Mouse (Mus musculus): ENCODE measurements around the gene Slc24a3. TPM values are rescaled to one million over a fixed set of nuclear protein-coding genes. Genes with fewer than 3 reads are reported as not detected.
A peak's percentile ranks its signal among the peaks of the same experiment; 100 is the strongest.

Gene Slc24a3
- polyA plus RNA-seq, 1 experiment from 2014 or later, result 2.5 TPM

DNA sequence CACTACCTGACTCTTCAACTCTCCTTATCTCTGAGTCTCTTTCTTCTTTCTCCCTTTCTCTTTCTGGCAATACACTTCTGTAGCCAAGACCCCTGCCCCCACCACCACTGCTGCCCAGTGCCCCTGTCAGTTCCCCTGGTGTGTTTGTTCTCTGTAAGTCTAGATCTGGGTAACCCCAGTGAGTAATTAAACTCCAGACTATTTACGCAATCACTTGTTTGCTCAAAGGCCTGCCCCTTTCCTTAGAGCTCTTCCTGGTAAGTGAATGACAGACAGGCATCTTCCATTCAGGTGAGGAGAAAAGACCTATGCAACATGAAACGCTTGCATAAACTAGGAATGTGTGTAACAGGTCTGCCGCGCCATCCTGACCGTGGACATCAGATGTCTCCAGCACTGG is 430.3 kb downstream of the Slc24a3 start:
- WGBS, result 93% methylated on average over 5 of the region's 5 CpGs
- Histone ChIP-seq H3K27me3 (no peaks in the 10 kb centered on the region), H3K9me3 (no peaks in the 10 kb centered on the region), H3K9ac (no peak overlapping the region), H3K4me2 (no peak overlapping the region), H3K27ac (no peak overlapping the region), H3K4me1 (no peaks in the 10 kb centered on the region), H3K4me3 (replicated peaks) (no peak overlapping the region), H3K36me3 (replicated peaks) (no peaks in the 10 kb centered on the region)
- ATAC-seq (ENCODE audit: low FRiP score), result no peak

- ATAC-seq (ENCODE audit: low FRiP score), result no peak
- Histone ChIP-seq H3K27ac (no peak overlapping the region), H3K4me3 (replicated peaks) (no peak overlapping the region), H3K4me2 (no peak overlapping the region), H3K27me3 (no peaks in the 10 kb centered on the region), H3K36me3 (replicated peaks) (no peaks in the 10 kb centered on the region), H3K9ac (no peak overlapping the region), H3K9me3 (no peaks in the 10 kb centered on the region), H3K4me1 (no peaks in the 10 kb centered on the region)
- 91% methylated on average over 5 of the region's 5 CpGs for WGBS
These were observed 440.3 kb downstream of the Slc24a3 start for GRCm38 (mm10) chr2:145607844-145608243.

- Histone ChIP-seq H3K4me3 (replicated peaks) (no peak overlapping the region), H3K4me2 (no peak overlapping the region), H3K27ac (no peak overlapping the region), H3K36me3 (replicated peaks) (no peaks in the 10 kb centered on the region), H3K27me3 (no peaks in the 10 kb centered on the region), H3K9me3 (no peaks in the 10 kb centered on the region), H3K9ac (no peak overlapping the region), H3K4me1 (no peaks in the 10 kb centered on the region)
- WGBS, result 44% methylated on average over 15 of the region's 15 CpGs
- ATAC-seq (ENCODE audit: low FRiP score), result peak; percentile 44; the same call in 1 of the 2 replicates
These were observed 443.5 kb downstream of the Slc24a3 start for GRCm38 (mm10) chr2:145610796-145611705.

DNA sequence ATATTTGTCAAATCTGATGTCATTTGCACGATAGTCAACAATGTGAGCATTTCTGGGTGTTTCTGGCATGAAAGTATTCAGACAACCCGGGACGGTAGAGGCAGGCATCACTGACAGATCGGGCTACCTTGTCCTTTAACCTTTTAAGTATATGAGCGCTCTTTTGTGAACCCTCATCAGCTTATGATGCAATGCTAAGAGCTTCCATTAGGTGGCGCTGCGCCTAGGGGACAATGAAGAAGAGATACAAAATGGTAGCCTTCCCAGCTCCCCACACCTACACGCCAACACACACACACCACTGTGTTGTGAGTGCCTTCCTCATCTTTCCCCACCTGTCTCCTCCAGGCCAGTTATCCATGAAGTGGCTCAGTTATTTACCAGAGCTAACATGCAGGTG is 445.4 kb downstream of the Slc24a3 start:
- no peak overlapping the region for H3K9ac ChIP-seq
- no peak overlapping the region for H3K27ac ChIP-seq

DNA sequence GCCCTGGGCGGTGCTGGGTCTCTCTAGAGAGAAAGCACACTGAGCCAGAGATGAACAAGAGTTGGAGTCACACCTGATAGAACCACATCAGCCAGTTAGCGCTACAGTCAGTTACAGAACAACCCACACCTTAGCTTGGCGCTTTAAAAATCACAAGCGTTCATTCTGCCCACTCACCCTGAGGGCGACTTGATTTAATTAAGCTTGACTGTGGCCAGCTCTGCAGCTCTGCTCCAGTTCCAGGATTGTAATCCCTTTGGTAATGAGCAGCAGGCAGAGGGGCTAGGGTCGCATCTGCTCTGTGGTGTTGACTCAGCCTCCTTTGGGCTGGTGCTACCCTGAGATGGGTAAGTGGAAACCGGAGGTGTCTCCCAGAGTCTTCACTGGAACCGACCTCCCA is 446.2 kb downstream of the Slc24a3 start:
- H3K27me3 ChIP-seq, result no peaks in the 10 kb centered on the region
- H3K4me1 ChIP-seq, result no peaks in the 10 kb centered on the region
- no peak overlapping the region for H3K4me3 ChIP-seq (replicated peaks)
- H3K9me3 ChIP-seq, result no peaks in the 10 kb centered on the region
- 85% methylated on average over 8 of the region's 8 CpGs for WGBS
- no peak overlapping the region for H3K27ac ChIP-seq
- no peak overlapping the region for H3K4me2 ChIP-seq
- no peaks in the 10 kb centered on the region for H3K36me3 ChIP-seq (replicated peaks)
- no peak overlapping the region for H3K9ac ChIP-seq
- no peak for ATAC-seq (ENCODE audit: low FRiP score)

More for the DNA sequence above, 445.4 kb downstream of the Slc24a3 start:
- no peak for ATAC-seq (ENCODE audit: low FRiP score)
- no peak overlapping the region for H3K4me3 ChIP-seq (replicated peaks)
- 65% methylated on average over 8 of the region's 8 CpGs for WGBS
- H3K27me3 ChIP-seq, result no peaks in the 10 kb centered on the region
- no peak overlapping the region for H3K4me2 ChIP-seq
- no peaks in the 10 kb centered on the region for H3K4me1 ChIP-seq
- no peaks in the 10 kb centered on the region for H3K36me3 ChIP-seq (replicated peaks)
- H3K9me3 ChIP-seq, result no peaks in the 10 kb centered on the region

GRCm38 (mm10) chr2:145619688-145620087 is 452.1 kb downstream of the Slc24a3 start:
- no peaks in the 10 kb centered on the region for H3K27me3 ChIP-seq
- no peak overlapping the region for H3K9ac ChIP-seq
- H3K36me3 ChIP-seq (replicated peaks), result no peaks in the 10 kb centered on the region
- no peaks in the 10 kb centered on the region for H3K4me1 ChIP-seq
- H3K4me2 ChIP-seq, result no peak overlapping the region
- WGBS, result 92% methylated on average over 4 of the region's 4 CpGs
- H3K9me3 ChIP-seq, result no peaks in the 10 kb centered on the region
- no peak overlapping the region for H3K4me3 ChIP-seq (replicated peaks)
- no peak overlapping the region for H3K27ac ChIP-seq
- no peak for ATAC-seq (ENCODE audit: low FRiP score)

DNA sequence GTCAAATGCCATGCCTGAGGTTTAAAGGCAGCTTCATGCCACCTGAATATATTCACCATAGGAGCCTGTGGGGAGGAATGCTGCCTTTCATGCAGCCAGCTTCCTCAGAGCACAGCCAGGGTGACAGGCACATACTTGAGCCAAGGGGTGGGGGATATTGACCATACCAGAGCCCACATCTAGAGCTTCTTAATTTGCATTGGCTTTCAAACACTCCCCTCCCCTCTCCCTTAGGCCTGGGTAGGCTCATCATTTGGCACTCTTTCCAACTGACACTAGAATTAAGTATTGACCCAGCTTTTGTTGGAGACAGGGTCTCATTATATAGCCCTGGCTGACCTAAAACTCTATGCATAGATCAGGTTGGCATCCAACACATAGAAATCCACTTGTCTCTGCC is 453.2 kb downstream of the Slc24a3 start:
- Histone ChIP-seq H3K4me1 (no peaks in the 10 kb centered on the region), H3K9ac (no peak overlapping the region), H3K9me3 (no peaks in the 10 kb centered on the region), H3K4me3 (replicated peaks) (no peak overlapping the region), H3K4me2 (no peak overlapping the region), H3K27me3 (no peaks in the 10 kb centered on the region), H3K27ac (no peak overlapping the region), H3K36me3 (replicated peaks) (no peaks in the 10 kb centered on the region)
- no peak for ATAC-seq (ENCODE audit: low FRiP score)

- Histone ChIP-seq H3K27ac (no peak overlapping the region), H3K4me2 (no peak overlapping the region), H3K4me1 (no peaks in the 10 kb centered on the region), H3K9me3 (no peaks in the 10 kb centered on the region), H3K4me3 (replicated peaks) (no peak overlapping the region), H3K36me3 (replicated peaks) (no peaks in the 10 kb centered on the region), H3K9ac (no peak overlapping the region), H3K27me3 (no peaks in the 10 kb centered on the region)
- 49% methylated on average over 9 of the region's 9 CpGs for WGBS
- no peak for ATAC-seq (ENCODE audit: low FRiP score)
These were observed 453.6 kb downstream of the Slc24a3 start for GRCm38 (mm10) chr2:145621119-145621518.

DNA sequence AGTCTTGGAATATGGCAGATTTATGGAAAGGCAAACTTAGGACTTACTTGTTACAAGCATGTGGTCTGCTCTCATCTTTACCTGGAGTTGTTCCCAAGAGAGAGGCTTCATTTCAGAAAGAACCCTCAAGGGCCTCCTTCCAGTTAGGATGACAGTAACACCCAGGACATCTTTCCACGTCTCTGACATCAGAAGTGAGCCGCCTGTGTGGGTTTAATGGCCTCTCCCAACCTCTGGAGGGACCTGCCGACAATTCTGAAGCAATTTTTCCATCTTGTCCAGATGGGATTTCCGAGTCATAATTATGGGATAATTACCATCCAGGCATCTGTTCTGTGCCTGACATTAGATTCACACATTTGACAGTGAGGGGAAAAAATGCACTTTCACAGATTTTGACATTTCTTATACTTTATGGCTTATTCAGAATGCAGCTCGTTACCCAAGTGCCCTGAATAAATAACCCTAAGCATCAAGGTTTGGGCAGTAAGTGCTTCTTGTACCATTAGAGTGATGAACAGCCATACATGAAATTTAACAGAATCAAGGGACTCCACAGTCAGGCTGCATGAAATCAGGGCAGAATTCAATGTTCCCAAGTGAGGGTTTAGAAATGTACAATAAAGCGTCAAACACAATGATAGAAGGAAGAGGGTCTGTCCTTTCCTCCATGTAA is 463.7 kb downstream of the Slc24a3 start:
- Histone ChIP-seq H3K9me3 (no peaks in the 10 kb centered on the region), H3K4me3 (replicated peaks) (no peak overlapping the region), H3K4me2 (no peak overlapping the region), H3K4me1 (no peaks in the 10 kb centered on the region; the same call in 1 of the 2 replicates), H3K27ac (peak overlapping the region; percentile 44; the same call in 1 of the 2 replicates), H3K9ac (no peak overlapping the region), H3K27me3 (no peaks in the 10 kb centered on the region), H3K36me3 (replicated peaks) (no peaks in the 10 kb centered on the region)
- ATAC-seq (ENCODE audit: low FRiP score), result peak; percentile 33; the same call in 1 of the 2 replicates
- 64% methylated on average over 6 of the region's 6 CpGs for WGBS

GRCm38 (mm10) chr2:145631799-145632174 is 464.2 kb downstream of the Slc24a3 start:
- H3K4me3 ChIP-seq (replicated peaks), result no peak overlapping the region
- H3K4me2 ChIP-seq, result no peak overlapping the region
- peak overlapping the region; percentile 44; the same call in 1 of the 2 replicates for H3K27ac ChIP-seq
- H3K27me3 ChIP-seq, result no peaks in the 10 kb centered on the region
- 39% methylated on average over 4 of the region's 4 CpGs for whole genome bisulfite sequencing
- no peaks in the 10 kb centered on the region for H3K36me3 ChIP-seq (replicated peaks)
- H3K9ac ChIP-seq, result no peak overlapping the region
- no peaks in the 10 kb centered on the region for H3K9me3 ChIP-seq
- ATAC-seq (ENCODE audit: low FRiP score), result peak; percentile 33; the same call in 1 of the 2 replicates
- H3K4me1 ChIP-seq, result no peaks in the 10 kb centered on the region; the same call in 1 of the 2 replicates

DNA sequence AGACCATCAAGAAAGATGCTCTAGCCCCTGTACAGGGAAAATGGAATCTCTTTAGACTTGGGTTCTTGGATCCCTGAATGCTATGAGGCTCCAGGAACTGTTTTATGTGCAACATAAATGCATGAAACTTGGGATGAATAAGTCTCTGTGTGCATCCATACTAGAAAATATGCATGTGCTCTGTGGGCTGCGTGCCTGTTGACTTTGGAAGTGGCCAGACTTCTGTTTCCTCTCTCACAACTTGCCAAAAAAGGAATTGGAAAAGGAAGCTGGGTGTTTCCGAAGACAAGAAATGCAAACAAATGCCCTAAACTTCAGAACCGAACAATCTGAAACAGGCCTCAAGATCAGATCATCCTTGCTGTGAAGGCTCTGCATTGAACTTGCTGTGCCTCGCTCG is 466.3 kb downstream of the Slc24a3 start:
- ATAC-seq (ENCODE audit: low FRiP score), result no peak
- Histone ChIP-seq H3K9ac (no peak overlapping the region), H3K27ac (no peak overlapping the region), H3K36me3 (replicated peaks) (no peaks in the 10 kb centered on the region), H3K4me2 (no peak overlapping the region), H3K9me3 (no peaks in the 10 kb centered on the region), H3K27me3 (no peaks in the 10 kb centered on the region), H3K4me1 (no peaks in the 10 kb centered on the region; the same call in 1 of the 2 replicates), H3K4me3 (replicated peaks) (no peak overlapping the region)
- WGBS, result 87% methylated on average over 5 of the region's 5 CpGs

GRCm38 (mm10) chr2:145640255-145640984 is 472.9 kb downstream of the Slc24a3 start:
- no peaks in the 10 kb centered on the region for H3K27me3 ChIP-seq
- H3K4me2 ChIP-seq, result no peak overlapping the region
- 83% methylated on average over 21 of the region's 21 CpGs for WGBS
- no peaks in the 10 kb centered on the region for H3K9me3 ChIP-seq
- H3K27ac ChIP-seq, result no peak overlapping the region
- H3K9ac ChIP-seq, result no peak overlapping the region
- no peak for ATAC-seq (ENCODE audit: low FRiP score)
- H3K36me3 ChIP-seq (replicated peaks), result no peaks in the 10 kb centered on the region
- H3K4me3 ChIP-seq (replicated peaks), result no peak overlapping the region
- no peaks in the 10 kb centered on the region for H3K4me1 ChIP-seq

All from forebrain, embryonic 12.5 days (tissue).